Mouse (Mus musculus) liver, embryonic 12.5 days (tissue): ENCODE results near the gene Wdr95. TPM values are rescaled to one million over a fixed set of nuclear protein-coding genes. Genes with fewer than 3 reads are reported as not detected.
"Not testable (repeated sequence)": the region's sequence is repeated elsewhere in the genome, so short reads cannot be mapped to it uniquely, and the experiment has no call there.

Experiments used
- ATAC-seq: fragments of 200-750 bp; cut with Nextera tagmentation; 2 replicates; pipeline ENCODE4 v1.8.0; 2017; ENCODE audit warnings: moderate number of reproducible peaks, mild to moderate bottlenecking, moderate library complexity
- H3K27ac ChIP-seq: fragments of 300-500 bp; sonication (generic); 2 replicates; pipeline ENCODE4 v1.5.1; 2016; ENCODE audit warnings: mild to moderate bottlenecking
- H3K27me3 ChIP-seq: fragments of 300-500 bp; sonication (generic); replicated peaks from 2 replicates; pipeline ENCODE4 v1.6.1; 2016; ENCODE audit warnings: mild to moderate bottlenecking, moderate library complexity
- H3K36me3 ChIP-seq: fragments of 300-500 bp; sonication (generic); 2 replicates; pipeline ENCODE4 v1.6.1; 2016; ENCODE audit warnings: mild to moderate bottlenecking, moderate library complexity
- H3K4me1 ChIP-seq: fragments of 300-500 bp; sonication (generic); 2 replicates; pipeline ENCODE4 v1.6.1; 2016
- H3K4me2 ChIP-seq: fragments of 300-500 bp; sonication (generic); 2 replicates; pipeline ENCODE4 v1.6.1; 2016; ENCODE audit warnings: mild to moderate bottlenecking, moderate library complexity
- H3K4me3 ChIP-seq: fragments of 300-500 bp; sonication (generic); 2 replicates; pipeline ENCODE4 v1.5.1; 2016; ENCODE audit warnings: mild to moderate bottlenecking, moderate library complexity
- H3K9ac ChIP-seq: fragments of 300-500 bp; sonication (generic); 2 replicates; pipeline ENCODE4 v1.6.1; 2016; ENCODE audit warnings: mild to moderate bottlenecking, moderate library complexity
- H3K9me3 ChIP-seq: fragments of 300-500 bp; sonication (generic); replicated peaks from 2 replicates; pipeline ENCODE4 v1.6.1; 2016; ENCODE audit warnings: mild to moderate bottlenecking, moderate library complexity
- WGBS: fragments of 180-500 bp; shearing (Covaris S2); methylation state at CpG from one replicate; pipeline ENCODE4 v1.1.7; 2016; ENCODE audit not compliant: insufficient replicate concordance; 5-methylcytosine and 5-hydroxymethylcytosine counted together
- polyA plus RNA-seq: library from polyadenylated mRNA; unstranded; fragments of >200 nt; fragmentation: Nextera tagmentation; extraction: Ambion mirVana; gene quantifications from 2 replicates; pipeline ENCODE4 v1.2.1, GENCODE M21; 2016

Wdr95 gene
- polyA plus RNA-seq, 1 experiment from 2014 or later: not detected

GRCm38 (mm10) chr5:149523856-149524241, 4.6 kb upstream of the Wdr95 start:
- Histone ChIP-seq H3K4me2 (no peak overlapping the region), H3K4me1 (no peaks in the 10 kb centered on the region), H3K27me3 (peaks cover 14% of the 10 kb centered on the region; the same call in 1 of the 2 replicates), H3K4me3 (no peak overlapping the region), H3K9ac (no peak overlapping the region), H3K9me3 (no peaks in the 10 kb centered on the region), H3K27ac (no peak overlapping the region), H3K36me3 (no peaks in the 10 kb centered on the region)
- 62% methylated on average over 6 of the region's 6 CpGs for WGBS
- ATAC-seq: no peak

- Histone ChIP-seq H3K36me3 (no peaks in the 10 kb centered on the region), H3K9me3 (no peaks in the 10 kb centered on the region), H3K4me3 (no peak overlapping the region), H3K4me2 (no peak overlapping the region; the same call in 1 of the 2 replicates), H3K27ac (no peak overlapping the region), H3K4me1 (no peaks in the 10 kb centered on the region), H3K27me3 (peaks cover 14% of the 10 kb centered on the region; the same call in 1 of the 2 replicates), H3K9ac (no peak overlapping the region)
- ATAC-seq: no peak
- whole genome bisulfite sequencing: 28% methylated on average over 16 of the region's 16 CpGs
These were observed 4.1 kb upstream of the Wdr95 start for GRCm38 (mm10) chr5:149524242-149524858.

GRCm38 (mm10) chr5:149525055-149525785, 3.3 kb upstream of the Wdr95 start:
- H3K27me3 ChIP-seq: peaks cover 14% of the 10 kb centered on the region; the same call in 1 of the 2 replicates
- H3K27ac ChIP-seq: no peak overlapping the region
- ATAC-seq: no peak
- H3K9ac ChIP-seq: no peak overlapping the region
- no peak overlapping the region for H3K4me3 ChIP-seq
- no peak overlapping the region for H3K4me2 ChIP-seq
- H3K9me3 ChIP-seq: no peaks in the 10 kb centered on the region
- 33% methylated on average over 6 of the region's 6 CpGs for WGBS
- no peaks in the 10 kb centered on the region for H3K36me3 ChIP-seq
- no peaks in the 10 kb centered on the region for H3K4me1 ChIP-seq

- 22% methylated on average over 10 of the region's 10 CpGs for WGBS
- ATAC-seq: no peak
- H3K9me3 ChIP-seq: no peaks in the 10 kb centered on the region
These were observed 2.0 kb upstream of the Wdr95 start for GRCm38 (mm10) chr5:149526467-149526951.

GRCm38 (mm10) chr5:149527292-149527691, 1.2 kb upstream of the Wdr95 start:
- H3K9ac ChIP-seq: not testable (repeated sequence)
- WGBS: 68% methylated on average over 4 of the region's 4 CpGs

More at GRCm38 (mm10) chr5:149526467-149526951, 2.0 kb upstream of the Wdr95 start:
- no peak overlapping the region for H3K9ac ChIP-seq
- H3K4me1 ChIP-seq: no peaks in the 10 kb centered on the region
- no peak overlapping the region; the same call in 1 of the 2 replicates for H3K4me2 ChIP-seq
- H3K4me3 ChIP-seq: no peak overlapping the region
- H3K27me3 ChIP-seq: peaks cover 14% of the 10 kb centered on the region; the same call in 1 of the 2 replicates
- H3K36me3 ChIP-seq: no peaks in the 10 kb centered on the region
- no peak overlapping the region for H3K27ac ChIP-seq

GRCm38 (mm10) chr5:149533847-149534246, 5.4 kb downstream of the Wdr95 start:
- Histone ChIP-seq H3K27ac (no peak overlapping the region), H3K9me3 (no peaks in the 10 kb centered on the region), H3K4me1 (no peaks in the 10 kb centered on the region), H3K36me3 (no peaks in the 10 kb centered on the region), H3K4me3 (no peak overlapping the region), H3K27me3 (no peaks in the 10 kb centered on the region; the same call in 1 of the 2 replicates), H3K4me2 (no peak overlapping the region), H3K9ac (no peak overlapping the region)
- no peak for ATAC-seq
- 65% methylated on average over 2 of the region's 2 CpGs for WGBS

More at GRCm38 (mm10) chr5:149527292-149527691, 1.2 kb upstream of the Wdr95 start:
- H3K4me2 ChIP-seq, ATAC-seq, H3K27ac ChIP-seq, H3K9me3 ChIP-seq, H3K4me3 ChIP-seq, H3K36me3 ChIP-seq, H3K4me1 ChIP-seq: not testable (repeated sequence)
- peaks cover 14% of the 10 kb centered on the region; the same call in 1 of the 2 replicates for H3K27me3 ChIP-seq

GRCm38 (mm10) chr5:149536005-149536404, 7.5 kb downstream of the Wdr95 start:
- H3K9ac ChIP-seq: no peak overlapping the region
- H3K36me3 ChIP-seq: no peaks in the 10 kb centered on the region
- H3K27ac ChIP-seq: no peak overlapping the region
- H3K4me1 ChIP-seq: no peaks in the 10 kb centered on the region
- 45% methylated on average over 9 of the region's 9 CpGs for WGBS
- no peaks in the 10 kb centered on the region; the same call in none of the 2 replicates for H3K27me3 ChIP-seq
- no peaks in the 10 kb centered on the region for H3K9me3 ChIP-seq
- H3K4me2 ChIP-seq: no peak overlapping the region
- ATAC-seq: no peak
- H3K4me3 ChIP-seq: no peak overlapping the region

- Histone ChIP-seq H3K4me3 (no peak overlapping the region), H3K36me3 (no peaks in the 10 kb centered on the region), H3K9me3 (no peaks in the 10 kb centered on the region), H3K27ac (no peak overlapping the region), H3K4me2 (no peak overlapping the region), H3K9ac (no peak overlapping the region), H3K4me1 (no peaks in the 10 kb centered on the region), H3K27me3 (no peaks in the 10 kb centered on the region; the same call in none of the 2 replicates)
- WGBS: 52% methylated on average over 16 of the region's 16 CpGs
- no peak for ATAC-seq
These were observed 9.5 kb downstream of the Wdr95 start for GRCm38 (mm10) chr5:149537796-149538511.

GRCm38 (mm10) chr5:149538531-149538930, 10.1 kb downstream of the Wdr95 start:
- no peak overlapping the region for H3K9ac ChIP-seq

GRCm38 (mm10) chr5:149539051-149539450, 10.6 kb downstream of the Wdr95 start:
- Histone ChIP-seq H3K27me3 (no peaks in the 10 kb centered on the region; the same call in none of the 2 replicates), H3K4me1 (no peaks in the 10 kb centered on the region), H3K4me2 (no peak overlapping the region), H3K4me3 (no peak overlapping the region), H3K27ac (no peak overlapping the region), H3K9me3 (no peaks in the 10 kb centered on the region), H3K36me3 (no peaks in the 10 kb centered on the region), H3K9ac (no peak overlapping the region)
- ATAC-seq: no peak
- 59% methylated on average over 4 of the region's 4 CpGs for WGBS

More at GRCm38 (mm10) chr5:149538531-149538930, 10.1 kb downstream of the Wdr95 start:
- no peaks in the 10 kb centered on the region for H3K4me1 ChIP-seq
- WGBS: 38% methylated on average over 8 of the region's 8 CpGs
- ATAC-seq: no peak
- H3K27ac ChIP-seq: no peak overlapping the region
- no peak overlapping the region for H3K4me2 ChIP-seq
- no peaks in the 10 kb centered on the region for H3K9me3 ChIP-seq
- no peak overlapping the region for H3K4me3 ChIP-seq
- no peaks in the 10 kb centered on the region for H3K36me3 ChIP-seq
- no peaks in the 10 kb centered on the region; the same call in none of the 2 replicates for H3K27me3 ChIP-seq

- no peaks in the 10 kb centered on the region for H3K36me3 ChIP-seq
- WGBS: 31% methylated on average over 9 of the region's 10 CpGs
- ATAC-seq: no peak
- H3K27ac ChIP-seq: no peak overlapping the region
- no peaks in the 10 kb centered on the region; the same call in 1 of the 2 replicates for H3K27me3 ChIP-seq
- no peaks in the 10 kb centered on the region for H3K4me1 ChIP-seq
- no peak overlapping the region for H3K4me2 ChIP-seq
- no peaks in the 10 kb centered on the region for H3K9me3 ChIP-seq
- H3K4me3 ChIP-seq: no peak overlapping the region
- no peak overlapping the region for H3K9ac ChIP-seq
These were observed 22.7 kb downstream of the Wdr95 start for GRCm38 (mm10) chr5:149551179-149551578.
